Mouse (Mus musculus) erythroblast, embryonic 14.5 days (primary cell): ENCODE results near the gene Nkiras2. TPM values are rescaled to one million over a fixed set of nuclear protein-coding genes. Genes with fewer than 3 reads are reported as not detected.
A peak's percentile ranks its signal among the peaks of the same experiment; 100 is the strongest.

Source experiments
- H3K27me3 ChIP-seq: 2 replicates; pipeline ENCODE4 v1.6.1; 2012; ENCODE audit warnings: inconsistent platforms; ENCODE audit not compliant: control insufficient read depth
- H3K36me3 ChIP-seq: 2 replicates; pipeline ENCODE4 v1.6.1; 2012; ENCODE audit warnings: mild to moderate bottlenecking, inconsistent platforms; ENCODE audit not compliant: control insufficient read depth
- H3K4me1 ChIP-seq: 2 replicates; pipeline ENCODE4 v1.6.1; 2012; ENCODE audit warnings: inconsistent platforms; ENCODE audit not compliant: control insufficient read depth
- H3K4me3 ChIP-seq: replicated peaks from 2 replicates; pipeline ENCODE3; 2012; ENCODE audit warnings: moderate library complexity, mild to moderate bottlenecking, inconsistent platforms
- H3K9me3 ChIP-seq: 2 replicates; pipeline ENCODE4 v1.6.1; 2012; ENCODE audit warnings: low read length, inconsistent platforms, mixed read lengths; ENCODE audit not compliant: control insufficient read depth
- GATA1 ChIP-seq: IDR thresholded peaks from 2 replicates; pipeline ENCODE4 v1.6.1; 2012; ENCODE audit warnings: low read length, inconsistent platforms, mixed read lengths
- TAL1 ChIP-seq: IDR thresholded peaks from 3 replicates; pipeline ENCODE4 v1.6.1; 2012; ENCODE audit warnings: low read length, inconsistent platforms, mixed read lengths
- polyA plus RNA-seq: library from polyadenylated mRNA; stranded (reverse); fragments of >175 nt; gene quantifications from 2 replicates; pipeline ENCODE4 v1.2.3, GENCODE M21; 2012

Nkiras2 gene
- polyA plus RNA-seq, 1 experiment, result 3.2 TPM

DNA sequence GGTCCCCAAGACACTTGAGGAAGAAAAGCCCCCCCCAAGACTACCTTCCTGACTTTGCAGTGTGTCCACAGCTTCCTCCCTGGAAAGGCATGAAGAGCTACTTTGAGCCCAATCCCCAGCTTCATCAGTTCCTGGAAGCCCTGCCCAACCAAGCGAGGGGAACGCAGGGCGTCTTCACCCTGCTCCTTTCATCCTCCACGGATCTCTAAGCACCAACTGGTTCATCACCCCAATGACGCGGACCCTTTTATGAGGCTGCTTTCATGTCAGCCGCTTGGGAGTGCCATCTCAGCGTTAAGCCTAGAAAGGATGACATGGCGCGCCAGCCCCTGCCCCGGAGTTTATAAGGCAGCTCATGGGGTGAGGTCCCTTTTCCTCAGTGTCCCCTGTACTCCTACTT, 938 bp downstream of the Nkiras2 start, which contains the start of gene Dnajc7:
Dnajc7 (minus strand) TSS at position 187 of the 400 bp plus-strand sequence.
- H3K36me3 ChIP-seq, result peaks cover 14% of the 10 kb centered on the region
- peaks cover 68% of the 10 kb centered on the region for H3K4me1 ChIP-seq
- TF ChIP-seq GATA1 (no peak), TAL1 (no peak)
- no peaks in the 10 kb centered on the region for H3K9me3 ChIP-seq
- H3K27me3 ChIP-seq, result no peaks in the 10 kb centered on the region
- peak within 1 kb of the TSS; percentile 70 for H3K4me3 ChIP-seq

DNA sequence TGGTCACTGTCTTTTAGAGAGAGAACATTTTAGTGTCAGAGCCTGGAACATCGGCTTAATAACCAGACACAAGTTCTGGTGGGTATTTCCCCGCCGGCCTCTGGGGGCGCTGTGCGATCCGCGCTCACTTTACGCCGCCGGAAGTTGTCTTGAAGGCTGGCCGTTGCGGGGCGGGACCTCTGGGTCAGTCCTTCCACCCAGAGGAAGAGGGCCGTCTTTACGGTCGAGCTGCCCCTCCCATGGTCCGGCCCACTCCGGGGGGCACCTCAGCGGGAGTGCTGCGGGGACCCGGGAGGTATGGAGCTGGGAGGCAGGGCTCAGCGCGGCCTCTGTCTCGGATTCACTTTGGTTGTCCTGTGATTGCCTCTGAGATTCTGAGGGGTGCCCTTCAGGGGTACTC, 3.7 kb downstream of the Nkiras2 start:
- Histone ChIP-seq H3K27me3 (no peaks in the 10 kb centered on the region), H3K4me3 (peak overlapping the region; percentile 95), H3K4me1 (peaks cover 68% of the 10 kb centered on the region), H3K9me3 (no peaks in the 10 kb centered on the region), H3K36me3 (peaks cover 31% of the 10 kb centered on the region)
- TF ChIP-seq TAL1 (no peak), GATA1 (no peak)

DNA sequence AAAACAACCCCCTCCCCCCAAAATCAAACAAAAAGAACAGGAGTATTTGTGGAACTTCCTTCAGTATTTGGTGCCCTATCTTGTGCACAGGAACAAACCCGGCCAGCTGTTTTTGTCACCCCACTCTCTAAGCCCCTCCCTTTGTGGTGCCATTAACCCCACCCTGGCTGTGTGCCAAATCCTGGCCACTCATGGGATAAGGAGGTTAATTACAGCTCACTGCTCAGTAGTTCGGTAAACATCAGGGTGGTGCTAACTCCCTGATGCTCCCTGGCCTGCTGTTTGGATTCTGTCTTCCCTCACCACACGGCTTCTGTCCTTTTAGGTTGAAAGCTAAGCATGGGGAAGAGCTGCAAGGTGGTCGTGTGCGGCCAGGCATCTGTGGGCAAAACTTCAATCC, 4.8 kb downstream of the Nkiras2 start:
- H3K36me3 ChIP-seq, result peaks cover 31% of the 10 kb centered on the region
- no peaks in the 10 kb centered on the region for H3K9me3 ChIP-seq
- no peak for TF ChIP-seq GATA1
- no peak for TF ChIP-seq TAL1
- H3K27me3 ChIP-seq, result no peaks in the 10 kb centered on the region
- H3K4me1 ChIP-seq, result peaks cover 63% of the 10 kb centered on the region
- H3K4me3 ChIP-seq, result peak overlapping the region; percentile 95

DNA sequence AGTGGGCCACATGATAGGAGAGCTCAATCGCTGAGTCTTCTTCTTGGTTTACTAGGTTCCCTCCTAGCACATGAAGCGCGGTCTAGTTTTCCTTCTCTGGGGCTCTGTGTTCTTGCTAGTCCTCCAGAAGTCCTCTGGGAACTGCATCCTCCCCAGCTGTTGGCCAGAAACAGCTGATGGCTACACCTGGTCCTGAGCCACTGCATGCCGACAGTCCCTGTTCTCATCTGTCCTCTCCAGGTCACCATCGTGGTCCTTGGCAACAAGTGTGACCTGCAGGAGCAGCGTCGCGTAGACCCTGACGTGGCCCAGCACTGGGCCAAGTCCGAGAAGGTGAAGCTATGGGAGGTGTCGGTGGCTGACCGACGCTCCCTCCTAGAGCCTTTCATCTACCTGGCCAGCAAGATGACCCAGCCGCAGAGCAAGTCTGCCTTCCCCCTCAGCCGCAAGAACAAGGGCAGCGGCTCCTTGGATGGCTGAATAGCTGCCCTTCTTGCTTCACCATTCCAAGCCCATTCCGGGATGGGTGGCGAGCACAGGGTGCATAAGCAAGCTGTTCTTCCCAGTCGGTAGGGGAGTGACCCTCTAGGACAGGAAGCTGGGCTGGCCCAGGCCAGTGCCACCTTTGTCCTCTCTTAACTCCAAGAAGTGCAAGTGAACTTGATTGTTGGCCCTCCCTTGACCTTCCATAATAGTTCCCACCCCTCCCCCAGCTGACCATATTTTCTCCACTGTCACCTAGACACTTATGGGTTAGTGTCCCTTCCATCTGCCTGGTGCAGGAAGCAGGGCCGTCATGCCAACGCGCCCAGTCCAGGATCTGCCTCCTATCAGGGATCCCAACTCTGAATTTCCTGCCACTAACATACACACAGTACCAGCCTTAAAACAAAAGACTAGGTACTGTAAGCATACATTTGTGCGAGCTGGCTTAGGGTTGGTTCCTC, 7.0 kb downstream of the Nkiras2 start:
- Histone ChIP-seq H3K27me3 (no peaks in the 10 kb centered on the region), H3K4me3 (no peak overlapping the region), H3K36me3 (peaks cover 31% of the 10 kb centered on the region), H3K9me3 (no peaks in the 10 kb centered on the region), H3K4me1 (peaks cover 51% of the 10 kb centered on the region)
- TF ChIP-seq TAL1, result no peak
- TF ChIP-seq GATA1, result no peak

DNA sequence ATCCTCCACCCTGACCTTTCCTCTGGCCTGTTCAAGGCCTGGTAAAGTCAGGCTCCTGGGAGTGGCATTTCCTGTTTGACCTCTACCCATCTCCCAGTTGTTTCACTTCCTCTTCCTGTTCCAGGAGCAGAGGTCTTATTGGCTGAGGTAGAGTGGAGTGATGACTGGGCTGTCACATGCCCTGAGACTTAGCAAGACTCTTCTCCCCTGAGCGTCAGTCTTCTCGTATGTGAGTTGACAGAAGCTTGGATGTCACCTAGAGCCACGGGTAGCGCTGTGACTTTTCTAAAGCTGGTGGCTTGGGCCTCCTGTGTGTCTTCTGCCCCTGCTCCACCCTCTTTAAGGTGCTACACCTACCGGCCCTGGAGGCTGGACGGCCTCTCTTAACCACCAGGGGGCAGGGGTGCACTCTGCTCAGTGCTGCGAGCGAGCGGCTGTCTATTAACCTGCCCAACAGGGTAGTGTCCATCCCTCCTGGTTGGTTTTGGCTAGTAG, 7.7 kb downstream of the Nkiras2 start:
- Histone ChIP-seq H3K4me1 (peaks cover 51% of the 10 kb centered on the region), H3K4me3 (no peak overlapping the region), H3K27me3 (no peaks in the 10 kb centered on the region), H3K9me3 (no peaks in the 10 kb centered on the region), H3K36me3 (peaks cover 31% of the 10 kb centered on the region)
- TF ChIP-seq TAL1, result no peak
- TF ChIP-seq GATA1, result no peak

DNA sequence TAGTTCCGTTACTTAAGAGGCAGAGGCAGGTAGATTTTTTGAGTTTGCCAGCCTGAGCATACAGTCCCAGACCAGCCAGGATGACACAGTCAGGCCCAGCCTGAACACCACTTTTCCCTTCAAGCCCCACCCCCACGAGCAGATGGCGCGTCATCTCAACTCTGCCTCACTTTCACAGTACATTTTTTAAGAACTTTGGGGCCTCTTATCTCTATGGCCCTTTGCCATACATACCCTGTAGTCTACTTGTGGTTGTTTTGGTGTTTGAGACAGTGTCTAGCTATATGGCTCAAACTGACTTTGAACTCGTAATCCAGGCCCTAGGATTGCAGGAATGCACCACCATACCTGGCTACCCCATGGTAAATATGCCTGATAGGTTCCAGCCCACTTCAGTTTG, 9.0 kb downstream of the Nkiras2 start:
- Histone ChIP-seq H3K9me3 (no peaks in the 10 kb centered on the region), H3K4me1 (peaks cover 43% of the 10 kb centered on the region), H3K27me3 (peaks cover 4% of the 10 kb centered on the region), H3K4me3 (no peak overlapping the region), H3K36me3 (peaks cover 31% of the 10 kb centered on the region)
- TF ChIP-seq TAL1, result no peak
- no peak for TF ChIP-seq GATA1

DNA sequence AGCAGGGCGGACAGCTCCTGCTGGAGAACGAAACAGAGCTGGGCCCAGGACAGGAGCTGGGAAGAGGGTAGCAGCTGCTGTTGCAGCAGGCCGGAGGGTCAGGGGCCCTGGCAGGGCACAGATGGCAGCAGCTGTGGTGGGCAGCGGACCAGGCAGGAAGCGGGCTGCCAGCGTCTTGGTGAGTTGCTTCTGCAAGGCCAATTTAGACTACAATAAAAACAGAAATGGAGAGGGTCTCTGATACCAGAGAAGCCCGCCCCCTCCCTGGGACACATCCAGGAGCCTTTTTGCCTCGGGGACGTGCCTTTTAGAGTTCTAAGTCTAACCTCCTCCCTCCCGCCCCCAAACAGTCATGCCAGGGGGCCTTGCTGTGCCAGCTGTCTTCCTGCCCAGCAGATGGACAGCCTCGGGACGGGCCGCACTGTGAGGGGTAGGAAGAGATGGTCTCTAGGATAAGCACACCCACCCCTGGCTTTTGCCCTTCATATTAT, 9.9 kb downstream of the Nkiras2 start:
- H3K9me3 ChIP-seq, result no peaks in the 10 kb centered on the region
- peaks cover 4% of the 10 kb centered on the region for H3K27me3 ChIP-seq
- peaks cover 35% of the 10 kb centered on the region for H3K4me1 ChIP-seq
- H3K4me3 ChIP-seq, result no peak overlapping the region
- H3K36me3 ChIP-seq, result peaks cover 31% of the 10 kb centered on the region
- no peak for TF ChIP-seq TAL1
- no peak for TF ChIP-seq GATA1

DNA sequence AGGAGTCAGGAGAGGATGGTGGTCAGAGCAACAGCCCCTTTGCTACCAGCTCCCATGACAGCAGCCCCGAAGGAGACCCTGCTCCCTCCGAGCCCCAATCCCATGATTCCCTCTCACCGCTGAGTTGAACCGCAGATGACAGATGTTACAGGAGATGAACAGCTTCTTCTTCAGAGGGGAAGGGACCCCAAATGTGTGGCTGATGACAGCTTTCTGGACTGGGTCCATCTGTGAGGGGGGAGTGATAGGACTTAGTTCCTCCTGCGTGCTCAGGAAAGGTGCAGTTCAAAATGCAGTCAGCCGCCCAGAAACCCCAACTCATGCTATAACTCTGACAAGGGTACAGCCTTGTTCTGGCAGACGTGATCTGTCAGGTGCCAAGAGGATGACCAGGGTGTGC, 15.5 kb downstream of the Nkiras2 start:
- peaks cover 29% of the 10 kb centered on the region for H3K27me3 ChIP-seq
- H3K4me3 ChIP-seq, result no peak overlapping the region
- no peaks in the 10 kb centered on the region for H3K9me3 ChIP-seq
- H3K36me3 ChIP-seq, result no peaks in the 10 kb centered on the region
- TF ChIP-seq GATA1 (no peak), TAL1 (no peak)
- no peaks in the 10 kb centered on the region for H3K4me1 ChIP-seq

DNA sequence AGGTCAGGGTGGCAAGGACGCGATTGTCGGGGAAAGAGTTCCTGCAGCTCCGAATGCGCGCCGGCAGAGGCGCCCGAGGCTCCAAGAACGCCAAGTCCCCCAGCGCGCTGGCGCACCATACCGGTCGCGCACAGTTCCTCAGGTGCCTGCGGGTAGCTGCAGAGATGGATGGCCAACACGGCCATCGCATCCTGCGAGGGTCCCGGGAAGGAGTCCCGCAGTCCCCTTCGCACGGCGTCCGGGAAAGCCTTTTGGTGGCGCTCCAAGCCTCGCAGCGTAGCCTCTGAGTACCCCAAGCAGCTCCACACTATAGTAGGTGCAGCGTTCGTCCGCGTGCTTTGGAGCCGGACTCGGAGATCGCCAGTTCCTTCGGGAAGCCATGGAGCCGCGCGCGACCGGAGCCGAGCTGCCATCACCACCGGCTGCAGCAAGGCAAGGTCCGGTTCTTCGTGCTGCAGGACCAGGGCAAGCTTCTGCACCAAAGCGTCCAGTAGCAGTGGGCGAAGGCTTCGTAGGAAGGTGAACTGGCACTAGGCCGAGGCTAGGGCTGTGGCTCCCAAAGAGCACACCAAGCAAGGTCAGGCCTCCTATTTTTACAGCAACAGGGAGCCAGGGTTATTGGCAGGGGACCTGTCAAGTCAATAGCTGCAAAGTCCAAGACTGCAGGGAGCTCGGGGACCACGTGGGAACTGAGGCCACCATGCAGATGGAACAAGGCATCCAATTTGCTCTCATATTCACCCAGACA, 21.3 kb downstream of the Nkiras2 start:
- Histone ChIP-seq H3K36me3 (no peaks in the 10 kb centered on the region), H3K4me1 (no peaks in the 10 kb centered on the region), H3K4me3 (no peak overlapping the region), H3K9me3 (no peaks in the 10 kb centered on the region), H3K27me3 (peaks cover 34% of the 10 kb centered on the region)
- TF ChIP-seq GATA1 (no peak), TAL1 (no peak)
